Mouse (Mus musculus): ENCODE measurements at regions not wholly inside any gene's neighbourhood (a gene's known extent, or its start where the extent isn't known, plus 50 kb on each side); places are given as distances from the start of the nearest gene placed in this dataset.

DNA sequence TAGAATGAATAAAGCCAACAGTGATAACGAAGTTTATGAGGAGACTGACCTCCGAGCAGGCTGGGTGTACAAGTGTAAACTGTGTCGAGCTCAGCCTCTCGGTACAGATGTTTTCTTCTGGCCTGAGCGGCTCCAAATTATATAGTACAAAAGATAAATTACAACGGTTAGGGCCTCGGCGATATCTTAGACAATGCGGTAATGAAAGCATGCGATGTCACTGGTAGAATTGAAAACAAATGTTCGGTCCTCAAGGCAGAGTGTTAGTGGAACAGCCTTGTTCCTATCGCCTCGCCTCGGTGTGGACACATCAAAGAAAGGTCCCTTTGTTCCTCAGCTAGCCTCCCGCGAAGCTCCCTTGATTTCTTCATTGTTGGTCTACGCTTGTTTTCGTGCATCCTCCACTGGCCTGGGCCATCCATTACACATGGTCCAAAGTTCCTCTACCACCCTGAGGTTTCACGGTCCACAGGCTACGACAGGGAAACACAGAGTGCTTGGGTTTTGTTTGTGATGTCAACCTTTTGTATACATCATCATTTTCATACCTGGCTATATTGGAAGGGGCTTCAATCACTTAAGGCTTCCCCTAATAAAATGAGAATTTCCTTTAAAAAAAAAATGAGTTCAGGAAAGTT is 234.0 kb upstream of the Rsrc1 start:
- 0 out of 2 replicates have a peak, but pooled peaks have one; percentile 0 for TF ChIP-seq CTCF (IDR thresholded peaks at IDR 0.05; ENCODE audit: control insufficient read depth, insufficient read depth, low read length)
- no peak for TF ChIP-seq POLR2A (IDR thresholded peaks at IDR 0.05; ENCODE audit: borderline replicate concordance, control insufficient read depth, low read depth, low read length)
